Mouse (Mus musculus): ENCODE data around the gene Ctnnd2. TPM values are rescaled to one million over a fixed set of nuclear protein-coding genes. Genes with fewer than 3 reads are reported as not detected.

The Ctnnd2 gene
- polyA plus RNA-seq, 1 experiment: 87.7 TPM

GRCm38 (mm10) chr15:30457541-30458250, 285.3 kb downstream of the Ctnnd2 start:
- Histone ChIP-seq H3K27ac (ENCODE audit: insufficient read depth, low read length) (no peak overlapping the region), H3K27me3 (ENCODE audit: control insufficient read depth, insufficient read depth, low read length) (no peaks in the 10 kb centered on the region), H3K4me1 (ENCODE audit: control insufficient read depth, insufficient read depth, low read length) (peaks cover 1% of the 10 kb centered on the region; the same call in 1 of the 2 replicates), H3K4me3 (replicated peaks; ENCODE audit: insufficient read depth, low read depth, low read length) (no peak overlapping the region)
- TF ChIP-seq POLR2A (IDR thresholded peaks at IDR 0.05; ENCODE audit: borderline replicate concordance, insufficient read depth, low read length) (no peak), CTCF (IDR thresholded peaks at IDR 0.05; ENCODE audit: borderline replicate concordance, insufficient read depth, low read depth, low read length) (no peak)
- WGBS: 57% methylated on average over 12 of the region's 12 CpGs
- DNase-seq: no peak

GRCm38 (mm10) chr15:30458671-30459070, 286.3 kb downstream of the Ctnnd2 start:
- WGBS: 67% methylated on average over 5 of the region's 5 CpGs
- peaks cover 6% of the 10 kb centered on the region; the same call in 1 of the 2 replicates for H3K4me1 ChIP-seq (ENCODE audit: control insufficient read depth, insufficient read depth, low read length)
- H3K4me3 ChIP-seq (replicated peaks; ENCODE audit: insufficient read depth, low read depth, low read length): no peak overlapping the region
- DNase-seq: no peak
- H3K27me3 ChIP-seq (ENCODE audit: control insufficient read depth, insufficient read depth, low read length): no peaks in the 10 kb centered on the region
- TF ChIP-seq POLR2A (IDR thresholded peaks at IDR 0.05; ENCODE audit: borderline replicate concordance, insufficient read depth, low read length) (no peak), CTCF (IDR thresholded peaks at IDR 0.05; ENCODE audit: borderline replicate concordance, insufficient read depth, low read depth, low read length) (no peak)
- no peak overlapping the region for H3K27ac ChIP-seq (ENCODE audit: insufficient read depth, low read length)

GRCm38 (mm10) chr15:30460341-30461125, 288.1 kb downstream of the Ctnnd2 start:
- DNase-seq: peak; percentile 36 to 45
- H3K4me1 ChIP-seq (ENCODE audit: control insufficient read depth, insufficient read depth, low read length): peaks cover 6% of the 10 kb centered on the region; the same call in 1 of the 2 replicates
- WGBS: 36% methylated on average over 9 of the region's 9 CpGs
- TF ChIP-seq POLR2A (IDR thresholded peaks at IDR 0.05; ENCODE audit: borderline replicate concordance, insufficient read depth, low read length) (no peak), CTCF (IDR thresholded peaks at IDR 0.05; ENCODE audit: borderline replicate concordance, insufficient read depth, low read depth, low read length) (no peak)
- no peaks in the 10 kb centered on the region for H3K27me3 ChIP-seq (ENCODE audit: control insufficient read depth, insufficient read depth, low read length)
- no peak overlapping the region for H3K27ac ChIP-seq (ENCODE audit: insufficient read depth, low read length)
- no peak overlapping the region for H3K4me3 ChIP-seq (replicated peaks; ENCODE audit: insufficient read depth, low read depth, low read length)

GRCm38 (mm10) chr15:30462804-30463423, 290.5 kb downstream of the Ctnnd2 start:
- TF ChIP-seq CTCF (IDR thresholded peaks at IDR 0.05; ENCODE audit: borderline replicate concordance, insufficient read depth, low read depth, low read length) (no peak), POLR2A (IDR thresholded peaks at IDR 0.05; ENCODE audit: borderline replicate concordance, insufficient read depth, low read length) (no peak)
- 80% methylated on average over 2 of the region's 2 CpGs for WGBS
- peaks cover 6% of the 10 kb centered on the region; the same call in 1 of the 2 replicates for H3K4me1 ChIP-seq (ENCODE audit: control insufficient read depth, insufficient read depth, low read length)
- no peaks in the 10 kb centered on the region for H3K27me3 ChIP-seq (ENCODE audit: control insufficient read depth, insufficient read depth, low read length)
- no peak overlapping the region for H3K4me3 ChIP-seq (replicated peaks; ENCODE audit: insufficient read depth, low read depth, low read length)
- no peak overlapping the region for H3K27ac ChIP-seq (ENCODE audit: insufficient read depth, low read length)
- DNase-seq: no peak

- 82% methylated on average over 5 of the region's 5 CpGs for WGBS
Observed at GRCm38 (mm10) chr15:30463471-30464047, 291.2 kb downstream of the Ctnnd2 start.

GRCm38 (mm10) chr15:30466950-30467543, 294.7 kb downstream of the Ctnnd2 start:
- H3K27ac ChIP-seq (ENCODE audit: insufficient read depth, low read length): no peak overlapping the region
- H3K27me3 ChIP-seq (ENCODE audit: control insufficient read depth, insufficient read depth, low read length): no peaks in the 10 kb centered on the region
- TF ChIP-seq POLR2A (IDR thresholded peaks at IDR 0.05; ENCODE audit: borderline replicate concordance, insufficient read depth, low read length) (no peak), CTCF (IDR thresholded peaks at IDR 0.05; ENCODE audit: borderline replicate concordance, insufficient read depth, low read depth, low read length) (no peak)
- no peak for DNase-seq
- peaks cover 10% of the 10 kb centered on the region; the same call in 1 of the 2 replicates for H3K4me1 ChIP-seq (ENCODE audit: control insufficient read depth, insufficient read depth, low read length)
- H3K4me3 ChIP-seq (replicated peaks; ENCODE audit: insufficient read depth, low read depth, low read length): no peak overlapping the region
- 78% methylated on average over 13 of the region's 13 CpGs for WGBS

More at GRCm38 (mm10) chr15:30463471-30464047, 291.2 kb downstream of the Ctnnd2 start:
- H3K27me3 ChIP-seq (ENCODE audit: control insufficient read depth, insufficient read depth, low read length): no peaks in the 10 kb centered on the region
- peak in 1 of 2 experiments; percentile 30 for DNase-seq
- no peak overlapping the region for H3K27ac ChIP-seq (ENCODE audit: insufficient read depth, low read length)
- peaks cover 9% of the 10 kb centered on the region; the same call in 1 of the 2 replicates for H3K4me1 ChIP-seq (ENCODE audit: control insufficient read depth, insufficient read depth, low read length)
- no peak for TF ChIP-seq POLR2A (IDR thresholded peaks at IDR 0.05; ENCODE audit: borderline replicate concordance, insufficient read depth, low read length)
- TF ChIP-seq CTCF (IDR thresholded peaks at IDR 0.05; ENCODE audit: borderline replicate concordance, insufficient read depth, low read depth, low read length): no peak
- no peak overlapping the region for H3K4me3 ChIP-seq (replicated peaks; ENCODE audit: insufficient read depth, low read depth, low read length)

GRCm38 (mm10) chr15:30468773-30469172, 296.4 kb downstream of the Ctnnd2 start:
- TF ChIP-seq CTCF (IDR thresholded peaks at IDR 0.05; ENCODE audit: borderline replicate concordance, insufficient read depth, low read depth, low read length) (no peak), POLR2A (IDR thresholded peaks at IDR 0.05; ENCODE audit: borderline replicate concordance, insufficient read depth, low read length) (no peak)
- no peak for DNase-seq
- peaks cover 4% of the 10 kb centered on the region; the same call in 1 of the 2 replicates for H3K4me1 ChIP-seq (ENCODE audit: control insufficient read depth, insufficient read depth, low read length)
- 75% methylated on average over 3 of the region's 3 CpGs for WGBS
- no peaks in the 10 kb centered on the region for H3K27me3 ChIP-seq (ENCODE audit: control insufficient read depth, insufficient read depth, low read length)
- H3K4me3 ChIP-seq (replicated peaks; ENCODE audit: insufficient read depth, low read depth, low read length): no peak overlapping the region
- H3K27ac ChIP-seq (ENCODE audit: insufficient read depth, low read length): no peak overlapping the region

All from cerebellum, adult 2 months (tissue).